Mouse (Mus musculus) cerebellum, adult 9-11 months (tissue): ENCODE measurements around the gene Zfp638.

Experiments
- DNase-seq: peaks from one replicate; pipeline ENCODE4 v3.0.0; 2022

Gene Zfp638

GRCm38 (mm10) chr6:83866954-83867597 lies at the start of gene Zfp638:
Gene Zfp638 (plus strand): TSS chr6:83867109.
- DNase-seq: peak; percentile 93

DNA sequence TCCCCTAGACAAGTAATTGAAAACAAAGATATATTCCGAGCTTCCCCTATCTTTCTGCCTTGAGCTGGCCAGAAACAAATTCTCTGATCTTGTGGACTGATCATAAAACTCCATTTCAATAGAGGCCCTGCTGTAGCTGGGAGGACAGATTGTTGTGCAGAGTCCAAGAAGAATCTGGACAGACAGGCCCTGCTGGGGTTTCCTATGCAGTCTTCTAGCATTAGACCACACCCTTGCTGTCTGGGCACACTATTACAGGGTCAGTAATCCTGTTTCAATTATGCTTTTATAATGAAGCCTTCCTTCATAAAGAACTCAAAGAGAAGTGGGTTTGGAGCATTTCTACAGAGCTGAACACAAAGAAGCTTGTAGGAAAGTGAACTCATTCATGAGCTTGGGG lies 47.9 kb upstream of the Zfp638 start:
- no peak for DNase-seq

DNA sequence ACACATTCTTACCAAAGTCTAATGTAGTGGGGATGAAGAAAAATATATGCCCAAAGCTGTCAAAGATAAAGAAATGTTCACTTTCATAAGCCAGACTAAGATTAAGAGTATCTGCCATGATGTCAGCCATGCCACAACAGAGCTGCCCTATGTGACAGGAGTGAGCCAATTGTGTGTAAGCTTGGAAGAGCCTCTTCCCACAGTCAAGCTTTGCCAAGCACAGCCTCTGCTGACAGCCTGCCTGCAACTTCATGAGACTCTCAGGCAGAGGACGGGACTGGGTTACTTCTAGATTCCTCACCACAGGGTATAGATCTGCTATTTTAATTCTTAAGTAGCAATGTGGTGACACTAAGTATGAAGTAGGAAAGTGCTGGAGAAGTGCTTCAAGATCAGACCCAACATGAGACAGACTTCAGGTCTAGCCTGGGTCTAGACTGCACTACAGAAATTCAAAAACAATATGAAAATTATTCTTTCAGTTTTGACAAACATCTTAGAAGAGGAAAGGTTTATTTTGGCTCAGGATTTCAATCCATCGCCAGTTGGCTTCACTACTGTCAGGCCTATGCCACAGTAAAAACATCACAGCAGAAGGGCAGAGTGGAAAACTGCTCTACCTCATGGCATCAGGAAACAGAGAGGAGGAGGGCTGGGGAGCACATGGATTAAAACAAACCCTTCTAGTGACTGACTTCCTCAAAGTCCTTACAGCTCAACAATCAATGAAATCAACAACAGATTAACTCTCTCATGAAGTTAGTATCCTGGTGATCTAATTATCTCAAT lies 46.0 kb upstream of the Zfp638 start:
- no peak for DNase-seq

DNA sequence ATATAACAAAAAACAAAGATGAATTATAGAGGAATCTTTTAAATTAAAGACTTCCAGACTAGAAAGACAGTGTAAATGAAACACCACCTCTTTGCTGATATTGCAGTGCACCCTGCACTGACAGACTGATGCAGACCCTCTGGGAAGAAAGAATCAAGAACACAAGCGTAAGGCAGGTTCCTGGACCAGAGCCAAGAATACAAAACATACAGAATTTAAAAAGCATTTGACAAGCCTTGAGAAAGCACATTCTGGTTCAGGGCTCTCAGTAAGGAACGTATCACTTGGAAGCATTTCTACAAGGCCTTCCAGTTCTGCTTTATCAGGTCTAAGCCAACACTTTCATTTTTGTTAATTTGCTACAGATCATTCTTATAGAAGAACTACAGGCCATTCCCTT lies 45.1 kb upstream of the Zfp638 start:
- no peak for DNase-seq

GRCm38 (mm10) chr6:83830941-83831605 lies 35.8 kb upstream of the Zfp638 start:
- DNase-seq: peak; percentile 48

DNA sequence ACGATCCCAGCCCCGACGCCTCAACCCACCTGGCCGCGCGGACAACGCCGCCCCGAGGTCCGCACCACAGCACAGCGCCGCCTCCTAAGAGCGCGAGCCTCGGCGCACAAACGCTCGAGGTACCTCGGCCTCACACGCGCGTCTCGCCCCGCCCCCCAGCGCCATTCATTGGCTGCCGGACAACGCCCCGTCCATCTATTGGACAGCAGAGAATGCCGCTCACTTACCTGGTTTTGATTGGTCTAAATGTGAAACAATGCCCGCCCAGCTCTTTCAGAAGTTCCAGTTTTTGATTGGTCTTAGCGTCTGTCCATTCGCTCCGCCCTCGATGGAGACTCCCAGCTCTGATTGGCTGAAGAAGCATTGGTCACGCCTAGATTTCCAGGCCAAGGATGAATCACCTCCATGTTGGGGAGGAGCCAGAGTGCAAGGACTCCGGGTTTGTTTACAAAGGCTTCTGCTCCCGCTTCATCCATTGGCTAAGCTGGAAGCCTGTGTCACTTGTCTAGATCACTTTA lies 35.2 kb upstream of the Zfp638 start, which contains the start of gene Paip2b:
TSS of gene Paip2b (minus strand) at position 136 of the 518 bp plus-strand sequence.
- peak; percentile 100 for DNase-seq

DNA sequence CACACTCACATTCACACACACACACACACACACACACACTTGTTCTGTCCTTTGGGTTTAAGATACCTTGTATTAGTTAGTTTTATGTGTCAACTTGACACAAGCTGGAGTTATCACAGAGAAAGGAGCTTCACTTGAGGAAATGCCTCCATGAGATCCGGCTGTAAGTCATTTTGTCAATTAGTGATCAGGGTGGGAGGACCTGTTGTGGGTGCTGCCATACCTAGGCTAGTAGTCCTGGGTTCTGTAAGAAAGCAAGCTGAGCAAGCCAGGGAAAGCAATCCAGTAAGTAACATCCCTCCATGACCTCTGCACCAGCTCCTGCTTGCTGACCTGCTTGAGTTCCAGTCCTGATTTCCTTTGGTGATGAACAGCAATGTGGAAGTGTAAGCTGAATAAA lies 34.5 kb upstream of the Zfp638 start:
- peak; percentile 33 for DNase-seq

DNA sequence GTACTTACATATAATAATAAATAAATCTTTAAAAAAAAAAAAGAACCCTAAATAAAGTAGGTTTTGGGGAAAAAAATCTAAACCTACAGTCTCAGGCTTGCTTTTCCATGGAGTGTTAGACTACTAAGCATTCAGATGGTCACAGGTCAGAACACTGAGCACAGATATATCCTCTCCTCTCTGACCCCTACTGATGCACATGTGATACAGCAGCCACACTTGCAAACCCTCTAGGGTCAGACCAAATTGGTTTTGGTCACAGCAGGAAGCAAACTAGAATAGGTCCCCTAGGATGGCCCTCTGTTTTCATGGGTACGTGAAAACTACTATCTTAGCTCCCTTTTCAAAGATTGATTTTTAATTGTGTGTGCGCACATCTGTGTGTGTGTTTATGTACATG lies 30.1 kb upstream of the Zfp638 start:
- no peak for DNase-seq

- no peak for DNase-seq
Observed at GRCm38 (mm10) chr6:83838046-83838445, 28.9 kb upstream of the Zfp638 start.

DNA sequence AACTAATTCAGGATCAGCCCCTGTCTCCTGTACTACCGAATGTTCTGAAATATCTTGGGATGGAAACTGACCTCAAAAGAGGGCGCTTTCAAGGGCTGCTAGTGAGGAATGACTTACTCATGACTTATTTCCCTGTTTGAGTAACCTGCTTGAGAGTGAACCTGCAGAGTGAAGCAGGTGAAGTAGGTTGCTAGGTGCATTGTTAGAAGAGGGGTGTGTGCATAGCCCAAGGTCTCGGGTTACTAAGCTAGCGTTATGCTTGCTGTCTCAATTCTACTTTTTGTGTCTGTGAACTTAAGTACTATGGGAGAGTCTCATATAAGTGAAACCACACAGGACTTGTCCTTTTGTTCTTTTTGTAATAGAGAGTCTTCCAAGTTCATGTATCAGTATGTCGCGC lies 26.8 kb upstream of the Zfp638 start:
- DNase-seq: no peak

GRCm38 (mm10) chr6:83844913-83845312 lies 22.0 kb upstream of the Zfp638 start:
- no peak for DNase-seq

GRCm38 (mm10) chr6:83846141-83846540 lies 20.8 kb upstream of the Zfp638 start:
- DNase-seq: no peak

DNA sequence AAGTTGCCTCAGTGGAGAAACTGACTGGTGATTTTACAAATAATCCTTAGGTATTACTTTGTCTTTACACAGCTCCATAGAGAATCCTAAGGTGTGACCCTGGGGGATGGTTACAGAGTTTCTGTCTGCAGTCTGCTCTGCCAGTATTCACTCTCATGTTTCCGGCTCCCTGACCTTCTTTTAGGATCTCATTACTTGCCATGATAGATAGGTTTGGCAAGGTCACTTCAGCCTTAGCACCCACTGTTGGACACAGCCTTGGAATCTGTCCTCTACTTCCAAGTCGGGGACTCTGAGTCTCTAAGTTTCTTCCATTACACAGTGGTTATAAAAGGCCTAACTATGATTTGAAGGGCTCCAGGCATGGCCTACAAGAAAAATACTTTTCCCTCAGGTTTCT lies 17.5 kb upstream of the Zfp638 start:
- no peak for DNase-seq

GRCm38 (mm10) chr6:83857476-83857875 lies 9.4 kb upstream of the Zfp638 start:
- peak; percentile 15 for DNase-seq

DNA sequence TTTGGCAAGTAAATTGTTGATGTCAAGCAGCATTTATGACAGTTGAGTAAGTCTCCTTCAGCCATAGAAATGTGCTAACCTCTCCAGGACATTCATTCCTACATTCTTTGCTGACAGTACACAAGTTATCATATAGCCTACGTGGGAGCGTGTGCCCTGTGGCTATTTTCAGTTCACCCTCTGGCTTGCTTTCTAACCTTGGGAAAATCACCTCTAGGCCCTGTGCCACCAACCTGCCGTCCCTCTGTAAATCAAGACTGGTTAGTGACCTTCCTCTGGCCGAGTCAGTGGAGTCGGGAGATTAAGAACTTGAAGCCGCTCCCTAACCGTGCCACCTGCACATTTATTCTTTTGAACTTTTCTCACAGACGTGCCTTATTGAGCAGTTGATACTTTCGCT lies 6.9 kb upstream of the Zfp638 start:
- no peak for DNase-seq

DNA sequence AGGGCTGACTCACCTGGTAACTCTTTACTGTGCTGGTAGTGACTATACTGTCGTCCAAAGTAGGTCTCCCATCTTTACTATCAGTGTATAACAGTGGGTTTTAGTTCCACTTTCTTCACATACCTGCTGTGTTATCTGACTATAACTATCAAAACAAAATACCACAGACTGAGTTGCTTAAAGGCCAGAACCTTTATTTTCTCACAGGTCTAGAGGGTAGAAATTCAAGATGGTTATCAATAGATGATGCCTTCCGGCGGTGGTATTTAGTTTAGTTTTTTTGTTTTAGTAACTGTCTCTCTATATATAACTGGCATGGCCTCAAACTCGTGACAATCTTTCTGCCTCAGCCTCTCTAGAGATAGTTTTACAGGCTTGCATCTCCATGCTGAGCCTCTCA lies 3.4 kb upstream of the Zfp638 start:
- no peak for DNase-seq

GRCm38 (mm10) chr6:83866423-83866822 lies 486 bp upstream of the Zfp638 start:
- peak; percentile 7 for DNase-seq

GRCm38 (mm10) chr6:83867598-83868585 lies 983 bp downstream of the Zfp638 start:
- DNase-seq: peak; percentile 63

- peak; percentile 11 for DNase-seq
Observed at GRCm38 (mm10) chr6:83879815-83880214, 12.9 kb downstream of the Zfp638 start.

DNA sequence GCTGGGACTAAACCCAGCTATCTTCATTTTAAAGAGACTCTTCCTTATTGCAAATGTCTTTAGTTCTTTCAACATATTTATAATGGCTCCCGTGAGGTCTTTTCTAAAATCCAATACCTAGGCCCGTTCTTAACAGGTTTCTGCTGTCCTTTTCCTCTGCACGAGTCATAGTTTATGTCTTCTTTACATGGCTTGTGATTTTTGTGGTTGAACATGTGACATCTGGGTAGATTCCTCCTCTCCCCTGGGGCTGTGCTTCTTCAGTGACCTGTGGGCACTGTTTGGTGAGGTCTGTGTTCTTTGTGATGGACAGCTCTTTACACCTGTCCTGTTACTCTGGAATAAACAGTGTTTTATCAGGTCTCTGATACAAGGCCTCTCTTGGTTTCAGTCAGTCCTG lies 19.9 kb downstream of the Zfp638 start:
- no peak for DNase-seq

DNA sequence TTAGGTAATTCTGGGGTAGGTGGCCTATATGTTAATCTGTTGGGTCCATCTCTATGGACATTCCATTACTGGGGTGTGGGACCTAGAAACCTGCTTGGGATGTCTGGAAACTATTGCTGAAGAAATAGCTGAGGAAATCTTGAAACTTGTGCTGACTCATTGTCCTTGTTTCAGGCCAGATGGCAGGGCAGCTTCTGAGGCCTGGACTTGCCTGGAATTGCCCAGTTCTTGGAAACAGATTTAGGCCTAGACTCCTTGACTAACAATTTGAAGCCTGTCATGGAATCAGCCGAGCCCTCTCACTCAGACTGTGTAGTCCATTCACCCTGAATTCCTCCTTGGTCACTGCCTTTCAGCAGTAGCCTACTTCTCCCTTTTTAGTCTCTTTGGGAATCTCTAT lies 21.9 kb downstream of the Zfp638 start:
- DNase-seq: no peak

- DNase-seq: no peak
Observed at GRCm38 (mm10) chr6:83890281-83891015, 23.5 kb downstream of the Zfp638 start.
